Mouse (Mus musculus): ENCODE results near the gene Kcnj8. TPM values are rescaled to one million over a fixed set of nuclear protein-coding genes. Genes with fewer than 3 reads are reported as not detected.
"Not testable (repeated sequence)": the region's sequence is repeated elsewhere in the genome, so short reads cannot be mapped to it uniquely, and the experiment has no call there.

The Kcnj8 gene
- polyA plus RNA-seq, 1 experiment from 2014 or later, result 11.4 TPM

GRCm38 (mm10) chr6:142524635-142525308, 46.6 kb downstream of the Kcnj8 start:
- H3K4me3 ChIP-seq (replicated peaks), result no peak overlapping the region
- no peak overlapping the region for H3K27ac ChIP-seq
- peak; percentile 82 for ATAC-seq
- no peaks in the 10 kb centered on the region for H3K36me3 ChIP-seq
- 13% methylated on average over 4 of the region's 4 CpGs for WGBS
- no peak overlapping the region for H3K4me2 ChIP-seq (replicated peaks)
- H3K27me3 ChIP-seq, result no peaks in the 10 kb centered on the region
- H3K4me1 ChIP-seq (replicated peaks), result no peaks in the 10 kb centered on the region
- H3K9ac ChIP-seq (replicated peaks), result no peak overlapping the region
- H3K9me3 ChIP-seq, result no peaks in the 10 kb centered on the region

DNA sequence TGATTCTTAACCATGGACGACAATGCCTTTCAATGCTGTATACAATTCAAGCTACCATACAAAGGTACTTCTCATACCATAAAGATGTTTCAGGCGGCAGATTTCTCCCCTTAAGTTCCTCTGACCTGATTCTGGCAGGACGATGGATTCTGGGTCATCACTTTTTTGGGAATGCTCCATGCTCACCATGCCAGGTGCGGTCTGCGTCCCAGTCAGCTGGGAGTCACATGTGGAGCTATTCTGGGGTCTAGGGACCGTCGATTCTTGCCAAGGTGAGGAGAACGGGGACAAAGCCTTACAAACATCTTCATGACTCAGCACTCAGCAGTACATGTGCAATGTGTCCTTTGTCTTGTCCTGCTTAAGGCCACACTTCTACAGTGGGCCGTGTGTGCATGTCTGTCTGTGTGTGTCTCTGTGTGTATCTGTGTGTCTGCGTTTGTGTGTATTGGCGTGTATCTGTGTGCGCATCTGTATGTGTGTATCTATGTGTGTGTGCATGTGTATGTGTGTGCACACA, 49.8 kb downstream of the Kcnj8 start:
- Histone ChIP-seq H3K9ac (replicated peaks) (no peak overlapping the region), H3K36me3 (no peaks in the 10 kb centered on the region), H3K4me1 (replicated peaks) (no peaks in the 10 kb centered on the region), H3K9me3 (no peaks in the 10 kb centered on the region), H3K27me3 (no peaks in the 10 kb centered on the region; the same call in 1 of the 2 replicates), H3K4me2 (replicated peaks) (no peak overlapping the region), H3K4me3 (replicated peaks) (no peak overlapping the region), H3K27ac (no peak overlapping the region)
- no peak for ATAC-seq
- 91% methylated on average over 12 of the region's 12 CpGs for WGBS

DNA sequence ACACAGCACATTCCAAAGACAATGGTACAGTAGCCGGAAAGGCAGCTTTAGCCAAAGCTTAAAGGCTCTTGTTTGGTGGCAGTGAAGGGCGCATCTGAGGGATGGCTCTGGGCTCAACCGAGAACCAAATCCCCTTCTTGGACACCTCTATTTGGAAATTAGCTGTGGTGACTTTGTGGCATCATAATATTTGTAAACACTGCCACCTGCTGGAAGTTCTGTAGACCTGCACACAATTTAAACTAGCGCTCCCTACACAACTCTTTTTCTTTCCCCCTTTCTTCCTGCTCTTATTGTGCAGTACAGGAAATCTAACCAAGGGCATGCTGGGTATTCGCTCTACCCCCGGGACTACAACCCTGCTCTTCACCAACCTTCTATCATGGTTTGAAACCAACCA, 52.3 kb downstream of the Kcnj8 start:
- H3K36me3 ChIP-seq, result no peaks in the 10 kb centered on the region
- H3K9ac ChIP-seq (replicated peaks), result no peak overlapping the region
- no peak overlapping the region for H3K27ac ChIP-seq
- peak; percentile 82 for ATAC-seq
- H3K4me2 ChIP-seq (replicated peaks), result no peak overlapping the region
- 8% methylated on average over 6 of the region's 6 CpGs for WGBS
- 0 out of 2 replicates have a peak, but pooled peaks cover 3% of the 10 kb centered on the region for H3K4me1 ChIP-seq (replicated peaks)
- no peaks in the 10 kb centered on the region for H3K9me3 ChIP-seq
- H3K4me3 ChIP-seq (replicated peaks), result no peak overlapping the region
- H3K27me3 ChIP-seq, result peaks cover 2% of the 10 kb centered on the region; the same call in 1 of the 2 replicates

- not testable (repeated sequence) for H3K4me2 ChIP-seq (replicated peaks); ATAC-seq; H3K9me3 ChIP-seq; H3K4me3 ChIP-seq (replicated peaks); H3K27ac ChIP-seq; H3K36me3 ChIP-seq; H3K4me1 ChIP-seq (replicated peaks); H3K9ac ChIP-seq (replicated peaks)
- 75% methylated on average over 9 of the region's 9 CpGs for WGBS
- H3K27me3 ChIP-seq, result peaks cover 18% of the 10 kb centered on the region; the same call in 1 of the 2 replicates
Measured at GRCm38 (mm10) chr6:142515379-142515778, 56.0 kb downstream of the Kcnj8 start.

DNA sequence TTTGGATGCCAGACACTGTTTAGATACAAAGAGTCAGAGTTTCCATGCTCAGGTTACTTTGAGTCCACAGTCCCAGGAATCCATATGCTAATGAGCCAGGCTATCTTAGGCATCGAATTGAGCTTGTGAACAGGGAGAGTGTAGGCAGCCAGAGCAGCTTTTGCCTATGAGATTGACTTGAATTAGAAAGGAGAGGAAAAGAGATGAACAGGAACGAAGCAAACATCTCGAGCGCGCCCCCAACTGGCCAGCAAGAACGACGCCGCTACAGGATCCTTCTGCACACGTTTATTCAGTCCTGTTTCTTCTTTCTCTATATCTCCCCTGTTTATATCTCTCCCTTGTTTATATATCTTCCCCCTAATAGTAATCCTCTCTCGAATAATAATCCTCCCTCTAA, 56.5 kb downstream of the Kcnj8 start:
- no peak overlapping the region for H3K4me2 ChIP-seq (replicated peaks)
- no peak overlapping the region for H3K27ac ChIP-seq
- H3K9ac ChIP-seq (replicated peaks), result no peak overlapping the region
- WGBS, result 1% methylated on average over 10 of the region's 10 CpGs
- H3K4me1 ChIP-seq (replicated peaks), result 0 out of 2 replicates have a peak, but pooled peaks cover 3% of the 10 kb centered on the region
- no peak for ATAC-seq
- no peaks in the 10 kb centered on the region for H3K36me3 ChIP-seq
- H3K4me3 ChIP-seq (replicated peaks), result no peak overlapping the region
- peaks cover 22% of the 10 kb centered on the region; the same call in 1 of the 2 replicates for H3K27me3 ChIP-seq
- H3K9me3 ChIP-seq, result no peaks in the 10 kb centered on the region

Other genes starting within 250 kb of the Kcnj8 start
- 0.24 and 0.57 TPM in 2 replicates for gene Slco1a5, start 248.6 kb downstream of the Kcnj8 start, polyA plus RNA-seq (2015; fragmentation: Nextera tagmentation; extraction: Ambion mirVana)
- gene Pyroxd1, start 226.0 kb downstream of the Kcnj8 start, polyA plus RNA-seq (2015; fragmentation: Nextera tagmentation; extraction: Ambion mirVana), result 24.2 and 28.8 TPM in 2 replicates
- 31.2 and 34.1 TPM in 2 replicates for gene Recql, start 184.5 kb downstream of the Kcnj8 start, polyA plus RNA-seq (2015; fragmentation: Nextera tagmentation; extraction: Ambion mirVana)
- 86.3 and 93.2 TPM in 2 replicates for gene Golt1b, start 184.4 kb downstream of the Kcnj8 start, polyA plus RNA-seq (2015; fragmentation: Nextera tagmentation; extraction: Ambion mirVana)
- gene Spx, start 158.2 kb downstream of the Kcnj8 start, polyA plus RNA-seq (2015; fragmentation: Nextera tagmentation; extraction: Ambion mirVana), result 5.5 and 6.5 TPM in 2 replicates
- gene Gys2, start 98.5 kb downstream of the Kcnj8 start, polyA plus RNA-seq (2015; fragmentation: Nextera tagmentation; extraction: Ambion mirVana), result 0.05 TPM in 1 of 2 replicates, not detected in the other
- gene Ldhb, start 63.7 kb downstream of the Kcnj8 start, polyA plus RNA-seq (2015; fragmentation: Nextera tagmentation; extraction: Ambion mirVana), result 466 and 473 TPM in 2 replicates
- gene Abcc9, start 130.7 kb upstream of the Kcnj8 start, polyA plus RNA-seq (2015; fragmentation: Nextera tagmentation; extraction: Ambion mirVana), result 2.7 and 3.1 TPM in 2 replicates
- 183 and 184 TPM in 2 replicates for gene Cmas, start 185.1 kb upstream of the Kcnj8 start, polyA plus RNA-seq (2015; fragmentation: Nextera tagmentation; extraction: Ambion mirVana)
- 0.18 and 0.26 TPM in 2 replicates for gene Sult6b2, start 232.9 kb upstream of the Kcnj8 start, polyA plus RNA-seq (2015; fragmentation: Nextera tagmentation; extraction: Ambion mirVana)